Mouse (Mus musculus) induced T-regulatory cell, adult 2 months (primary cell): ENCODE results near the gene Otor.

ENCODE experiments used
- DNase-seq: peaks from one replicate; pipeline ENCODE4 v3.0.0-alpha.2; 2012; ENCODE audit warnings: low read depth

The Otor gene

GRCm38 (mm10) chr2:143078198-143078851 lies at the start of gene Otor:
Gene Otor, plus strand, starts transcription at chr2:143078473.
- no peak for DNase-seq

GRCm38 (mm10) chr2:143031283-143031682 lies 47.0 kb upstream of the Otor start:
- DNase-seq, result no peak

- DNase-seq, result no peak
Observed at GRCm38 (mm10) chr2:143032378-143033255, 45.7 kb upstream of the Otor start.

- DNase-seq, result no peak
Observed at GRCm38 (mm10) chr2:143034350-143035085, 43.8 kb upstream of the Otor start.

- no peak for DNase-seq
Observed at GRCm38 (mm10) chr2:143035086-143035593, 43.1 kb upstream of the Otor start.

GRCm38 (mm10) chr2:143041596-143041995 lies 36.7 kb upstream of the Otor start:
- no peak for DNase-seq

GRCm38 (mm10) chr2:143055251-143055650 lies 23.0 kb upstream of the Otor start:
- no peak for DNase-seq

- DNase-seq, result no peak
Observed at GRCm38 (mm10) chr2:143056736-143057135, 21.5 kb upstream of the Otor start.

GRCm38 (mm10) chr2:143062432-143062811 lies 15.9 kb upstream of the Otor start:
- DNase-seq, result no peak

GRCm38 (mm10) chr2:143062812-143063792 lies 15.2 kb upstream of the Otor start, which contains the start of gene Snrpb2:
Gene Snrpb2, plus strand, starts transcription at chr2:143063039.
- DNase-seq, result peak; percentile 93

- DNase-seq, result no peak
Observed at GRCm38 (mm10) chr2:143065914-143066313, 12.4 kb upstream of the Otor start.

- no peak for DNase-seq
Observed at GRCm38 (mm10) chr2:143081693-143082092, 3.4 kb downstream of the Otor start.

GRCm38 (mm10) chr2:143084852-143085397 lies 6.7 kb downstream of the Otor start:
- no peak for DNase-seq

- DNase-seq, result no peak
Observed at GRCm38 (mm10) chr2:143089866-143090265, 11.6 kb downstream of the Otor start.

GRCm38 (mm10) chr2:143093726-143094125 lies 15.5 kb downstream of the Otor start:
- DNase-seq, result peak; percentile 7

GRCm38 (mm10) chr2:143094761-143095160 lies 16.5 kb downstream of the Otor start:
- DNase-seq, result no peak

- DNase-seq, result no peak
Observed at GRCm38 (mm10) chr2:143097170-143097569, 18.9 kb downstream of the Otor start.

- DNase-seq, result peak; percentile 21
Observed at GRCm38 (mm10) chr2:143113859-143114258, 35.6 kb downstream of the Otor start.

GRCm38 (mm10) chr2:143114716-143115115 lies 36.4 kb downstream of the Otor start:
- no peak for DNase-seq

- DNase-seq, result no peak
Observed at GRCm38 (mm10) chr2:143117453-143117852, 39.2 kb downstream of the Otor start.

- no peak for DNase-seq
Observed at GRCm38 (mm10) chr2:143118221-143118620, 39.9 kb downstream of the Otor start.
